Mouse (Mus musculus) R1 (cell line): ENCODE measurements around the gene Syn3.
A peak's percentile ranks its signal among the peaks of the same experiment; 100 is the strongest.

Experiments
- DNase-seq: peaks from one replicate; pipeline ENCODE4 v3.0.0-alpha.2; 2018; ENCODE audit warnings: low read depth, low spot score

Gene Syn3

GRCm38 (mm10) chr10:86468612-86469546, 29.8 kb downstream of the Syn3 start:
- DNase-seq, result no peak

- peak; percentile 59 for DNase-seq
Observed at GRCm38 (mm10) chr10:86463538-86464199, 35.0 kb downstream of the Syn3 start.

- no peak for DNase-seq
Observed at GRCm38 (mm10) chr10:86459643-86460042, 39.1 kb downstream of the Syn3 start.

GRCm38 (mm10) chr10:86457665-86458209, 41.0 kb downstream of the Syn3 start:
- no peak for DNase-seq

GRCm38 (mm10) chr10:86457195-86457594, 41.5 kb downstream of the Syn3 start:
- no peak for DNase-seq

GRCm38 (mm10) chr10:86455296-86456055, 43.2 kb downstream of the Syn3 start:
- DNase-seq, result no peak

- peak; percentile 80 for DNase-seq
Observed at GRCm38 (mm10) chr10:86452326-86452995, 46.2 kb downstream of the Syn3 start.

GRCm38 (mm10) chr10:86451294-86451693, 47.4 kb downstream of the Syn3 start:
- DNase-seq, result no peak

- no peak for DNase-seq
Observed at GRCm38 (mm10) chr10:86446649-86447048, 52.0 kb downstream of the Syn3 start.

GRCm38 (mm10) chr10:86445207-86445606, 53.5 kb downstream of the Syn3 start:
- no peak for DNase-seq

- DNase-seq, result no peak
Observed at GRCm38 (mm10) chr10:86444665-86445064, 54.0 kb downstream of the Syn3 start.

GRCm38 (mm10) chr10:86441765-86442164, 56.9 kb downstream of the Syn3 start:
- peak; percentile 43 for DNase-seq

GRCm38 (mm10) chr10:86439640-86440039, 59.1 kb downstream of the Syn3 start:
- no peak for DNase-seq

- DNase-seq, result peak; percentile 40
Observed at GRCm38 (mm10) chr10:86437294-86437693, 61.4 kb downstream of the Syn3 start.

- peak; percentile 96 for DNase-seq
Observed at GRCm38 (mm10) chr10:86435006-86435405, 63.7 kb downstream of the Syn3 start.

GRCm38 (mm10) chr10:86429651-86430050, 69.0 kb downstream of the Syn3 start:
- DNase-seq, result no peak

- no peak for DNase-seq
Observed at GRCm38 (mm10) chr10:86427956-86428355, 70.7 kb downstream of the Syn3 start.

GRCm38 (mm10) chr10:86425690-86426530, 72.8 kb downstream of the Syn3 start:
- no peak for DNase-seq

- DNase-seq, result no peak
Observed at GRCm38 (mm10) chr10:86421731-86422370, 76.8 kb downstream of the Syn3 start.

- no peak for DNase-seq
Observed at GRCm38 (mm10) chr10:86418931-86419330, 79.8 kb downstream of the Syn3 start.
